Mouse (Mus musculus) intestine, postnatal 0 days (tissue): Measurements from ENCODE around the gene Zbtb6. TPM values are rescaled to one million over a fixed set of nuclear protein-coding genes. Genes with fewer than 3 reads are reported as not detected.
A peak's percentile ranks its signal among the peaks of the same experiment; 100 is the strongest.

Source experiments
- ATAC-seq: fragments of 200-750 bp; cut with Nextera tagmentation; 2 replicates; pipeline ENCODE4 v1.8.0; 2017; ENCODE audit warnings: mild to moderate bottlenecking, moderate TSS enrichment, moderate library complexity
- H3K27ac ChIP-seq: fragments of 300-500 bp; sonication (generic); 2 replicates; pipeline ENCODE4 v1.5.1; 2014; ENCODE audit warnings: mild to moderate bottlenecking, low read depth, low read length, moderate library complexity
- H3K27me3 ChIP-seq: fragments of 300-500 bp; sonication (generic); replicated peaks from 2 replicates; pipeline ENCODE4 v1.6.1; 2014; ENCODE audit warnings: low read length, mixed read lengths; ENCODE audit not compliant: control insufficient read depth, insufficient read depth
- H3K36me3 ChIP-seq: fragments of 300-500 bp; sonication (generic); 2 replicates; pipeline ENCODE4 v1.6.1; 2014; ENCODE audit warnings: mild to moderate bottlenecking, moderate library complexity; ENCODE audit not compliant: control insufficient read depth, insufficient read depth
- H3K4me1 ChIP-seq: fragments of 300-500 bp; sonication (generic); replicated peaks from 2 replicates; pipeline ENCODE4 v1.6.1; 2014; ENCODE audit warnings: antibody characterized with exemption, low read length, mixed read lengths; ENCODE audit not compliant: control insufficient read depth, insufficient read depth
- H3K4me2 ChIP-seq: fragments of 300-500 bp; sonication (generic); replicated peaks from 2 replicates; pipeline ENCODE4 v1.6.1; 2014; ENCODE audit warnings: low read depth, mild to moderate bottlenecking, moderate library complexity
- H3K4me3 ChIP-seq: fragments of 300-500 bp; sonication (generic); 2 replicates; pipeline ENCODE4 v1.5.1; 2014; ENCODE audit warnings: low read depth, low read length
- H3K9ac ChIP-seq: fragments of 300-500 bp; sonication (generic); 2 replicates; pipeline ENCODE4 v1.6.1; 2014; ENCODE audit warnings: mild to moderate bottlenecking, low read depth, low read length
- H3K9me3 ChIP-seq: fragments of 300-500 bp; sonication (generic); 2 replicates; pipeline ENCODE4 v1.6.1; 2016; ENCODE audit warnings: mixed run types; ENCODE audit not compliant: control insufficient read depth
- CTCF ChIP-seq: sonication (generic); IDR thresholded peaks from 2 replicates; pipeline ENCODE4 v1.5.1; 2016; ENCODE audit warnings: low read depth, mild to moderate bottlenecking, control low read depth, antibody characterized with exemption, moderate library complexity
- WGBS: fragments of 180-500 bp; shearing (Covaris S2); extraction: QIAGEN DNeasy Blood & Tissue Kit; methylation state at CpG from one replicate; pipeline ENCODE4 v1.1.7; 2014; 5-methylcytosine and 5-hydroxymethylcytosine counted together
- polyA plus RNA-seq: library from polyadenylated mRNA; unstranded; fragments of >200 nt; fragmentation: Nextera tagmentation; extraction: Ambion mirVana; gene quantifications from 2 replicates; pipeline ENCODE4 v1.2.1, GENCODE M21; 2015

Gene Zbtb6
- polyA plus RNA-seq, 1 experiment from 2014 or later: 3.3 TPM

DNA sequence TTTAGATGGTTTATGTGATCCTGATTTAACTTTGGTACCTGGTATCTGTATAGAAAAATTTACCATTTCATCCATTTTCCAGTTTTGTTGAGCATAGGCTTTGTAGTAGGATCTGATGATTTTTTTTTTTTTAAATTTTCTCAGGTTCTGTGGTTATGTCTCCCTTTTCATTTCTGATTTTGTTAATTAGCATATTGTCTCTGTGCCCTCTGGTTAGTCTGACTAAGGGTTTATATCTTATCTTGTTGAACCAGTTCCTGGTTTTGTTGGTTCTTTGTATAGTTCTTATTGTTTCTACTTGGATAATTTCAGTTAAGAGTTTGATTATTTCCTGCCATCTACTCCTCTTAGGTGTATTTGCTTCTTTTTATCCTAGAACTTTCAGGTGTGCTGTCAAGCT lies 36.6 kb upstream of the Zbtb6 start:
- no peaks in the 10 kb centered on the region for H3K4me1 ChIP-seq
- no peak overlapping the region for H3K27ac ChIP-seq
- ATAC-seq: no peak
- no peak overlapping the region for H3K9ac ChIP-seq
- no peak overlapping the region for H3K4me2 ChIP-seq
- H3K36me3 ChIP-seq: peaks cover 43% of the 10 kb centered on the region
- H3K9me3 ChIP-seq: no peaks in the 10 kb centered on the region
- H3K27me3 ChIP-seq: no peaks in the 10 kb centered on the region
- no peak for TF ChIP-seq CTCF
- H3K4me3 ChIP-seq: no peak overlapping the region

DNA sequence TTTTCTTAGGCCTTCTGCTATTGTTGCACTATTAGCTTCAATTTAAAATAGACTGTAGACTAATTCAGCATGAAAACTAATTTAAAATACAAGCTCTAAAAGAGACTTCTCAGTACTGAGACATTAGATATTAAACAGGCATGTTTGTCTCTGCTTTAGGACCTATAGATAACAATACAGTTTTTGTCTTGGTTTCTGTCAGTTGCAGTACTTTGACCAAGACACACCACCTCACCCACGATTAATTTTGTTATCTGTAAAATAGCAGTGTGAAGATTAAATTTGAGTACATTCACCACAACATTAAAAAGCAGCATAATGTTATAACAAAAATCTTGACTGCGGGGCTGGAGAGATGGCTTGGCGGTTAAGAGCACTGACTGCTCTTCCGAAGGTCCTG lies 23.3 kb upstream of the Zbtb6 start:
- Histone ChIP-seq H3K27ac (no peak overlapping the region), H3K9ac (no peak overlapping the region), H3K27me3 (no peaks in the 10 kb centered on the region), H3K4me3 (no peak overlapping the region), H3K9me3 (no peaks in the 10 kb centered on the region), H3K36me3 (peaks cover 7% of the 10 kb centered on the region; the same call in 1 of the 2 replicates), H3K4me2 (no peak overlapping the region), H3K4me1 (0 out of 2 replicates have a peak, but pooled peaks cover 3% of the 10 kb centered on the region)
- ATAC-seq: no peak
- no peak for TF ChIP-seq CTCF
- 77% methylated on average over 4 of the region's 4 CpGs for WGBS

DNA sequence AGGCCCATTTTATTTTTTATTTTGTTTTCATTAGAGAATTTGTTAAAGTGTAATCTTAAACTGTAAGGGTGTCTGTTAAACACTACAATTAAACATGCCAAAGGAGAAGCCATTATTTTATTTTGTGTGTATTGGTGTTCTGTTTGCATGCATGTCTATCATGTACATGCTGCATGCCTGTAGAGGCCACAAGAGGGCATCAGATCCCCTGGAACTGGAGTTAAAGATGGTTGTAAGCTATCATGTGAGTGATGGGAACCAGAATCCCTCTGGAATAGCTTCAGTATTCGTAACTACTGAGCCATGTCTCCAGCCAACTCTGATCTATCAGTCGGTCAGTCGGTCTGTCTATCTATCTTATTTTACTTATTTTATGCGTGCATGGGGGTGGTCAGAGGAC lies 17.7 kb upstream of the Zbtb6 start:
- H3K9ac ChIP-seq: no peak overlapping the region
- H3K9me3 ChIP-seq: no peaks in the 10 kb centered on the region
- ATAC-seq: no peak
- H3K27me3 ChIP-seq: no peaks in the 10 kb centered on the region
- no peak overlapping the region for H3K4me3 ChIP-seq
- WGBS: 95% methylated on average over 4 of the region's 4 CpGs
- no peak overlapping the region for H3K27ac ChIP-seq
- TF ChIP-seq CTCF: peak; percentile 39
- no peaks in the 10 kb centered on the region for H3K4me1 ChIP-seq
- no peaks in the 10 kb centered on the region for H3K36me3 ChIP-seq
- H3K4me2 ChIP-seq: no peak overlapping the region

DNA sequence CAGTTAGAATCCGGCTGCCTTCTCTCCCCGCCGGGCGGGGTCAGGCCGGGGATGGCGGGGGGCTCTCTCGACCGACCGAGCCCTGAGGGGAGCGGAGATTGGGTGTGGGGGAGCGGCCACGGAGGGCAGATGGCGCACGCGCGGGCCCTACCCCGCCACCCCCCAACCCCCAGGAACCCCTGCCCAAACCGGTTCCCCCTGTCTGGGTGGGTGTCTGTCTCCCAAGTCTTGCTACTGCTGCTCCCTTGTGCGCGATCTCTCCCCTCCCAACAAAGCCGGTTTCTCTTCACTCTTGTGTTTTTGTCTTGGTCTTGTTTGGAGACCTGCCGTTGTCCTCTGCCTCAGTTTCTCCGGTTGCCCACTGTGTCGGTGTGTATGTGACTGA lies 9.4 kb upstream of the Zbtb6 start:
- H3K27ac ChIP-seq: peak overlapping the region; percentile 85
- no peaks in the 10 kb centered on the region for H3K9me3 ChIP-seq
- peak overlapping the region; percentile 91 for H3K9ac ChIP-seq
- ATAC-seq: peak; percentile 70
- peak overlapping the region; percentile 78 for H3K4me2 ChIP-seq
- H3K27me3 ChIP-seq: no peaks in the 10 kb centered on the region
- TF ChIP-seq CTCF: no peak
- H3K4me3 ChIP-seq: peak overlapping the region; percentile 98
- H3K36me3 ChIP-seq: no peaks in the 10 kb centered on the region
- under 1% methylated on average over 23 of the region's 24 CpGs for WGBS
- 0 out of 2 replicates have a peak, but pooled peaks cover 5% of the 10 kb centered on the region for H3K4me1 ChIP-seq

DNA sequence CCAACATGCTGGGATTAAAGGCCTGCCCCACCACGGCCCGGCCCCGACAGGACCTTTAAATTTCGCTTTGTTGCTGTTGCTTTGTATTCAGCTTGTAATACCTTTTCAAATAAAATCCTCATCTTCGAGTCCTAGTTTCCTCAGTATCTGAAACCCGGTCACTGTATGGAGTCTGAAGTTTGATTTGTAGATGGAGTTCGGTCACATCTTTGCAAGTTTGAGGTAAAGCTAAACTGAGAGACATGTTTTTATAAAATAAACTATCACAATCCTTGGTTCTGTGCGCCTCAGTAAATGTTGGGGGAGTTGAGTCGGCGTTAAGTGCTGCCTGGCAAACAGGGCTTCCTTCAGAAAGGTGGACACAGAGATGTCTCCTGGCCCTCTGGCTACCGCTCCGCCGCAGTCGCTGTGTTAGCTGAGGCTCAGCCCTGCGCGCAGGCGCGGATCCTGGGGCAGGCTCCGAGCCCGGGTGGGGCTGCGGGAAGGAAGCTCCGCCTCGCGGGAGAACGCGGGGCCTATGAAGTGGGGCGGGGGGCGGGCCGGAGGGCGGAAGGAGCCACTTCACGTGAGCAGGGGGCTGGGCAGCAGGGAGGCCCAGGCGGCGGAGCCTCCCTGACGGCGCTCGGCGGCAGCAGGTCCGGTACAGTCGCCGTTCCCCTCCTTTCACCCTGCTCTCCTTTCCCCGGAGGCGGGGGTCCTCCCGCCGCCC lies 8.8 kb upstream of the Zbtb6 start:
- H3K4me3 ChIP-seq: peak overlapping the region; percentile 98

DNA sequence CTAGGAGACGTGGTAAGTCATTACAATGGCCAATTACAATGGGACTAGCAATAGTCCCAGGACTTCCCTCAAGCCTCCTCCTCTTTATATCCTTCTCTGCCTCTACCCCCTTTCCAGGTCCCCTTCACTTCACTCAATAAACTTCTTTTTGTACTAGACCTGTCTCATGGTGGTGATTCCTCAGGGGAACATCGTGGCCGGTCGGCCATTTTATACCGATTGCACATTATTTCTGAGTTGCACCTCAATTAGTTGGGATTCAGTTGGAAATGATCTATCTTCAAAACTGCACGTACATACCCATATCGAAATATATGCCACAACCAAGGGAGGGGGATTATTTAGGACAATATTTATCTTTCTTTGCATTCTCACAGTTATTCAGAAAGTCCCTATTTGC lies 11.4 kb downstream of the Zbtb6 start:
- H3K27ac ChIP-seq: peak overlapping the region; percentile 87
- no peak for TF ChIP-seq CTCF
- no peak for ATAC-seq
- no peaks in the 10 kb centered on the region for H3K4me1 ChIP-seq
- peak overlapping the region; percentile 74 for H3K4me3 ChIP-seq
- H3K27me3 ChIP-seq: no peaks in the 10 kb centered on the region
- H3K36me3 ChIP-seq: peaks cover 16% of the 10 kb centered on the region
- no peaks in the 10 kb centered on the region for H3K9me3 ChIP-seq
- H3K9ac ChIP-seq: peak overlapping the region; percentile 27; the same call in 1 of the 2 replicates
- 21% methylated on average over 7 of the region's 7 CpGs for WGBS
- peak overlapping the region; percentile 88 for H3K4me2 ChIP-seq

More for the DNA sequence above, 8.8 kb upstream of the Zbtb6 start:
- Histone ChIP-seq H3K27ac (peak overlapping the region; percentile 85), H3K4me1 (0 out of 2 replicates have a peak, but pooled peaks cover 5% of the 10 kb centered on the region), H3K9ac (peak overlapping the region; percentile 91), H3K9me3 (no peaks in the 10 kb centered on the region), H3K36me3 (no peaks in the 10 kb centered on the region), H3K27me3 (no peaks in the 10 kb centered on the region), H3K4me2 (peak overlapping the region; percentile 78)
- 0 out of 2 replicates have a peak, but pooled peaks have one; percentile 16 for TF ChIP-seq CTCF
- WGBS: 8% methylated on average over 37 of the region's 44 CpGs
- peak; percentile 99 for ATAC-seq
